Mouse (Mus musculus) thymus, postnatal 0 days (tissue): ENCODE measurements around the gene Tpst2. TPM values are rescaled to one million over a fixed set of nuclear protein-coding genes. Genes with fewer than 3 reads are reported as not detected.

Source experiments
- DNase-seq: peaks from one replicate; pipeline ENCODE4 v3.0.0-alpha.2; 2015; ENCODE audit warnings: low spot score
- polyA plus RNA-seq: library from polyadenylated mRNA; unstranded; fragments of >200 nt; fragmentation: Nextera tagmentation; extraction: Ambion mirVana; gene quantifications from 2 replicates; pipeline ENCODE4 v1.2.1, GENCODE M21; 2015

The Tpst2 gene
- polyA plus RNA-seq, 1 experiment from 2014 or later = 44.6 TPM

DNA sequence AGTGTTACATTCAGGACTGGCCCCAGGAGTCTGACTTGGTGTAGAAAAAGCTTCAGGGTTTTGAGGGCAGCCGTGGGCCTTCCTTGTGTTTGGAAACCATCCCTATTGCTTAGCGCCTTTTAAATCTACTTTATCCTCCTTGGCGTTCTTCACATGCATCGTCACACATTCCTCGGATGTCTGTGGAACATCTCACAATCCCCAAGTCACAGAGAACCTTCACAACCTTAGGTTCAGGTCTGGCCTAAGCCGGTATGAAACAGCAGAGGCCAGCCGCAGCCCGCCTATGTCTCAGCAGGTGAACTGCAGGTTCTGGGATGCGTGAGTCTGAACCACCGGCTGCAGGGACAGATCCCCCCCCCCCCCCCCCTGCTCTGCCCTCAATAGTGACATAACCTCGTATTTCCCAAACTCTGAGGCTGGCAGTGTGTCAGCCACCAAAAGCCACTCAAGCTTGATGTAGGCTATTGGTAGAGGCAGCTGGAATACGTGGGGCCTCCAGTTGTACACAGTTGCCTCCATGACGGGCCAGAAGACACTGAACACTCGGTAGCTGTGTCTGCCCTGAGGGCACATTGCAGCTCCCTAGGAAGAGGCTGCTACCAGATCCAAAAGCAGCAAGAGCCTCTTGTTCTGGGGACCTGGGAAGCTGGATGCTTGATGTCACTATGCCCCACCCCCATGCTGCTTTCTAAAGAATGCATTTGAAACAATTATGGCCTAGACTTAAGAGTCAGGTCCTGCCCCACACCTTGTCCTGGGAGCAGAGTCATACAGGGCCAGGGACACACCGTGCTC, 4.6 kb downstream of the Tpst2 start:
- no peak for DNase-seq

DNA sequence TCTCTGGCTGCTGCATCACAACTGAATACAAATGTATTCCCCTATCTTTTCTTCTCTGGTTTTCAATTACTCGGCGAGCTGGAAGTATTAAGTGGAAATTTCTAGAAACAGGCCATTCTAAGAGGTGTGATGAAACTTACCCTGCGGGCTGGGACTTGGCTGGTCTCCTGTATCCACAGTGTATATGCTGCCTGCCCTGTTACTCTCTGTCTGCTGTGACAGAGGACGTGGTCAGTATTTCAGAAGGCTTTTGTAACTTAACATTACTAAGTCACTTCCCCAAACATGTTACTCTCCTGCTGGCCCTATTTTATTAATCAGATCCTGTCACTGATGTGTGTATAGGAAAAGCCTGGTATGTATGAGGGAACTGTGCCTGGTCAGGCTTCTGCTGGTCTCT, 5.2 kb downstream of the Tpst2 start:
- no peak for DNase-seq

DNA sequence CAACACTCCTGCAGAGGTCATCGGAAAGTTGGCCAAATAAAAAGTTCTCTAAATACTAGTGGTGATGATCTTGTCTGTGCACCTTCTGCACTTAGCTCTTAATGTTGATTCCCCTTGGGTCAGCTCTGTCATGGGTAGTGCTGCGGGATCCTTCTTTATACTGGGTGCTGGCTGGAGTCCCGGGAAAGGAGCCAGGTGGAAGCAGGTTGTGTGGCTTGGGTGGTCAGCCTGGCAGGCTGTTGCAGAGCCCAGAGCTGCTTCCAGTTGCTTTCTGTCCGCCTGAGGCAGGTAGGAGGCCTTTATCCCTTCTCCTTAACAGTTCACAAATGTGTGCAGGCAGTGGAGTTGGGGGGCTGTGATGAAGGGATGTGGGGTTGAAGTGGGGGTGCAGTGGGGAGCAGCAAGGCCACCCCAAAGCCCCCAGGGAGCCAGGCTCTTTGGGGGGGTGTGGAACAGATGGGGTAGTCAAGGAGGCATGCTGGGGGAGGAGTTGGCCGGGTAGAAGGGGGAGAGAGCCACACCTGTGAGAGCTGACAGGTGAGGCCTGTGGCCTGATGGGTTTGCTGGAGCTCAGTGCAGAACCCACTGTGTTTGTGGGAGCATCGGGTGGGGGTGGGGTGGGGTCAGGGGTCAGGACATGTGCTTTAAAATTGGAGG, 5.8 kb downstream of the Tpst2 start:
- DNase-seq = no peak

DNA sequence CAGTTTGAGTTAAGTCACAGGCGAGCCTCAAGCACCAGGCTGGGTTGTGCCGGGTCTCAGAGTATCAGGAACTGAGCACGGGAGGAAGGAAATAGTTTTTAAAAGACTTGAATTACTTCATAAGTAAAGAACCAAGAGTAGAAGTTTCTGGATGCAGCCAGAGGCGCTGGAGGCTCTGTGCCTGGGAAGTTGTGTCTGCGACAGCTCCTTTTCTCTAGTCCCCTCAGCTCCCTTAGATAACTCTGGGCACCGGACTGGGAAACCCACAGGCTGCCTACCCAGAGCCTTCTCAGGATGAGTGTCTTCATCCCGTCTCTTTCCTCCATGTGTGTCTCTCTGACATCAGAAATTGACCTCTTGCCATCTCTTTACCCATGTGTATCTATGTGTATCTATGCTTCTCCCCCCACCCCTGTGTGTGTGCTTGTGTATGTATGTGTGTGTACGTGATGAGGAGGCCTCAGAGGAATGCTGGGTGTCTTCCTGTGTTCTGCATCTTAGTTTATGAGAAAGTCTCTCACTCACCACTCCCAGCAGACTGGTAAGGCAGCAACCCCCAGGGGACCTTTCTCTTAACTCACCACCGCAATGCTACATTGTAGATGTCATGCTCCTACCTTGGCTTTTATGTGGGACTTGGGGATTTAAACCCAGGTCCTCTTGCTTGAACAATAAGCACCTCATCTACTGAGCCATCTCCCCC, 6.4 kb downstream of the Tpst2 start:
- DNase-seq = no peak

DNA sequence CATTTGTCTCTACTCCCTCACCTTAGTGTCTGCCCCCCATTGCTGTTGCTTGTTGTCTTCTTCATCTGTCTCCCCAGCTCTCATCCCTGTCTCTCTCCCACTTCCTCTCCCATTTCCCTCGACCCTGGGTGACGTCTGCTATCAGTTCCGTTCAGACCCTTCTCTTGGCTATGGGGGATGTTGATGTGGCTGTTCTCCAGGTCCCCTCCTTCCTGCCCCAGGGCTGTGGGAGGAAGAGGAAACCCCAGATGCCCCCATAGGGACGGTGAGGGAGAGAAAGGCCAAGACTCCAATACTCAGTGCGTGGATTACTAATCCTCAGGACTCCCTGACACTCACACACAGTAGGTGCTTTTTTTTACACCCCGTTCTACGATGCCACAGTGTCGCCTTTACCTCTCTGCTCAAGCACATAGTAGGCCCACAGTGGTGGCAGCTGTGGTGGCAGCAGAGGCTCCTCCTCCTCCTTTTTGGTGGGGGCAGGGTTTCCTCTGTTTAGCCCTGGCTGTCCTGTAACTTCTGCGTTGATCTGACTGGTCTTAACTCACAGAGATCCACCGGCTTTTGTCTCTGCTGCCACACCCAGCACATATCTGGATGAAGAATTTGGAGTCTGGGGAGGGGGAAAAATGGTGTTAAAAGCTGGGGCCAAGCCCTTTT, 7.2 kb downstream of the Tpst2 start:
- DNase-seq = no peak

DNA sequence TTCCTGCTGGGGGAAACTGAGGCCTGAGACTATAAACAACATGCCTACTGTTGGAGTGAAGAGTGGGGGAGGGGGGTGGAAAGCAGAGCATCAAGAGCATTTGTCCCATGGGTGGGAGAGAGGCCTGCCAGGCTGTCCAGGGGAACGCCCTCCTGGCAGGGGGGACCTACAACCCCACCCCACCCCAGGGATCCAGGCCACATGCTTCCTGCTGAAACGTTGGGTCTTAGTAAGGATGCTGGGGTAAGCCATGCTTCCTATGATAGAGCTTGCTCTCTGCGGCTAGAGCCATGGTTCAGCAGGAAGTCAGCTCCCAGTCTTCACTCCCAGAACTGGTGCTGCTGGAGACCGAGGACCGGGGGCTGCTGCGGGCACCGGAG, 7.7 kb downstream of the Tpst2 start:
- no peak for DNase-seq

DNA sequence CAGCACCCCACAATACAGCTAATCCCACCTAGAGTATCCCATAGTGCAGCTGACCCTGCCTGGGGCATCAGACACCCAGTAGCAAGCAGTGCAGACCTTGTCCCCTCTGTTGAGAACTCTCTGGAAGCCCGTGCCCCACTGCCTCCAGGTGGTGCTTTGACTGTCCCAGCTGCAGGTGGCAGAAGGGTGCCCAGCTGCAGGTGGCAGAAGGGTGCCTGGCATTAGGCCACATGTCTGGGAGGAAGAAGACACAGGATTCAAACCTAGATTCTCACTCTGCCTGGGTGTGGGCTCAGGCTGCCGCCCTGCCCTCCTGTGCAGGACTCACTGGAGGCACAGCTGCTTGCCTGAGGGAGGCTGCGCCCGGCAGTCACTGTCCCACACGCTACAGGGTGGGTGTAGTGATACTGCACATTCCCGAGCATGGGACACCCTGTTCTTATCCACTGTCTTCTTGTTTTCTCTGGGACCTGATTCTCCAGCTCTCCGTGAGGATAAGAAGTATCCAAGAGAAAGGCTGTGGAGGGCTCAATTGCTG, 9.1 kb downstream of the Tpst2 start:
- peak; percentile 79 for DNase-seq

DNA sequence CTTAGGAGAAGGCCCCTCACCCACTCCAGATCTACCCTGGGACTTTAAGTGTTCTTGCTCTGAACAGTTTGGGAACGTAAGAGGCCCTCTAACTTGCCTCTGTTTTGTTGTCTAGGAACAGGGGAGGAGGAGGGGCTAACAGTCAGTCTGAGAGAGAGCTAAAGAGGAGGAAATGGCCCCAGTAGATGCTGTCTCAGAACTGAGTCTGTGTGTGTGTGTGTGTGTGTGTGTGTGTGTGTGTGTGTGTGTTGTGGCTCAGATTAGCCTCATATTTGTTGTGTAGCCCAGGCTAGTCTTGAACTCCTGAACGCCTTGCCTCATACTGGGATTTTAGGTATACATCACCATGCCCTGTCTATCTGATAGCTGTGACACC, 10.1 kb downstream of the Tpst2 start:
- peak; percentile 54 for DNase-seq

DNA sequence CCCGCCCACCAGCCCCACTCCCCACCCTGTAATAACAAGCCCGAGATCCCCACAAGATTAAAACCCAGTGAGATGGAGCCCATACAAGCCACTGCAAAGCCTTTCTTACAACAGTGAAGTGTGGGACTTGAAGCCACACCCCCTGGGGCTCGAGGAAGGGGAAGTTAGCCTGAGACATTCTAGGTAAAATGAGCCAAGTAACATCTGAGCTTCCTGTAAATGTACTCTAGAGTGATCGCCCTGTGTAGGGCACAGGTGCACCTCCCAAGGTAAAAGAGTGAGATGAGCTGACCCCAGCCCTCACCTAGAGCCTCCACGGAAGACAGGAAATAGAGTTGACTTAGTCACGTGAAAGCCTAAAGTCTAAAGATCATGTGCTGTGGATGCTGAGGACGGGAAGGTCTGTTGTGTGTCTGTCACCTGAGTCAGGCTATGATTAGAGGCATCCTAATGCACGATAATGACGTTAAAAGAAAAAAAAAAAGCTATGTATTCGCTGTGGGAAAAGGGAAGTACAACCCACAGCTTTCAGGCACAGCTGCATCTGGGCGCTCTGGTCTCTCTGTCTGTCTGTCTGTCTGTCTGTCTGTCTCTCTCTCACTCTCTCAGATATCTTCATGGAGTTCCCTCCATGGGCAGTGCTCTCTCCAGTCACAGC, 10.6 kb downstream of the Tpst2 start:
- peak; percentile 70 for DNase-seq

DNA sequence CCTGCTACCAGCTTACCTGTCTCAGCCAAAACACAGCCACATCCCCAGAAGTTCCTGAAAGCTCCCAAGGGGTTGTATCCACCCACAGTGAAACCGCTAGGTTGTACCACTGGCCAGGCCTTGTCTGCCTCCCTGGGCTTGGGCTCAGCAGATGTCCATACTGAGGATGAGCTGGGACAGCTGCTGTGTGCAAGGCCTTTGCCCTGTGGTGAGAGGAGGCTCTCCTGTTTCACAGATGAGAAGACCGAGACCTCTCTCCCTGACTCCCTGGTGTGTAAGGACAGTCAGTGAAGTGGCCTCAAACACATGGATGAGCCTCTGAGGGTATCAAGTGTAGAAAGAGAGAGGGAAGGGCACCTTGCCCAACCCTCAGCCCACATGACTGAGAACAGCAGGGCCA, 11.2 kb downstream of the Tpst2 start:
- DNase-seq = no peak

DNA sequence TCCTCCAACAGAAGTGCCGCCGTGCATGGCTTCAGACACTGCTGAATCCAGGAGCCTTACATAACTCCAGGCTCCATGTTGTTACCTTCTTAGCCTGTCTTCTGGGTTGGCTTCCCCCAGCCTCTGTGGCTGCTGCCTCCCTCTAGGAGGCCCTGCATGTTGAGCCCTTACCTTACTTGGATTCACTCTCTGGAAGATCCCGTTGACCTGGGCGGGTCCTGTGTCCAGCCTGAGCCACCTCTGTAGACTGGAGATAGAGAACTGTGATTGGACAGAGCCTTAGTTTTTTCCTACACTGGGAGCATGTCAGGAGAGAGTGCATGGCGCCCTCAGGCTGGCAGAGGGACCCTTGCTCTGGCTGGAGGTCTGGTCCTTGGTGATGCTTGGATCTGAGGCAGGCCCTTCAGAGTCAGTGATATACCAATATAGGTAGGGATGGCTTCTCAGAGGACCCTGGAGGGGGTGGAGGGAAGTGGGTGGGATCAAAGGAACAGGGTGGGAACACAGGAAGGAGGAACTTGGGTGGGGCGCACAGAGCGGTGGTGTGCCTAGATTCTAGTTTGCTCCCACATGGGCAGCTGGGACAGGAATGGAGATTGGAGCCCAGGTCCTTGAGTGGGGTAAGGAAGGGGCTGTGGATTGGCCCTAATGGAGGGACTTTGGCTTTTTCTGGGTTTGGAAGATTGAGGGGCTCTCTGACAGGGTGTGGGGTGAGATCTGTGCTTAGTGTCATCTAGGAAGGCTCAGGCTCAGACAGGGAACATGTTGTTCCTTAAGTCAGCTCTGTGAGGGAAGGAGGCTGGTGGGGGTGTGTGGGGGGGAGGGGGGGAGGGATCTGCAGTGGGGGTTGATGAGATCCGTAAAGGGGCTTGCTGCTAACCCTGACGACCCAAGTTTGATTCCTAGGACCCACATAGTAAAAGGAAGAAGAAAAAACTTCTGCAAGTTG, 12.0 kb downstream of the Tpst2 start:
- no peak for DNase-seq

DNA sequence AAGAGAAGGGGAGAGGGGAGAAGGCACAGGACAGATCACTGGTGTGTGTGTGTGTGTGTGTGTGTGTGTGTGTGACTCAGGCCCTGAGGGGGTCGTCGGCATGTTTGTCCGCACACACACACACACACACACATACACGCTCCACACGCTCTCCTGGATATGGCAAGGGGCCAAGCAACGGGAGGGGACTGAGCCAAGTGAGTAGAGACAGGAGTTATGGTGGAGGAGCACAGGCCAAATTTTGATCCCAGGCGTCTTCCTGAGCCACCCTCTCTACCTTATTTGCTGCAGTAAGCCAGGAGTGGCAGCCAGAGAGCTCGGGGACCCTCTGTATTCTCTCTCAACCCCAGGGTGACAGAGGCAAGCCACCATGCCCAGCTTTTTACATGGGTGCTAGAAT, 12.7 kb downstream of the Tpst2 start:
- DNase-seq = no peak

DNA sequence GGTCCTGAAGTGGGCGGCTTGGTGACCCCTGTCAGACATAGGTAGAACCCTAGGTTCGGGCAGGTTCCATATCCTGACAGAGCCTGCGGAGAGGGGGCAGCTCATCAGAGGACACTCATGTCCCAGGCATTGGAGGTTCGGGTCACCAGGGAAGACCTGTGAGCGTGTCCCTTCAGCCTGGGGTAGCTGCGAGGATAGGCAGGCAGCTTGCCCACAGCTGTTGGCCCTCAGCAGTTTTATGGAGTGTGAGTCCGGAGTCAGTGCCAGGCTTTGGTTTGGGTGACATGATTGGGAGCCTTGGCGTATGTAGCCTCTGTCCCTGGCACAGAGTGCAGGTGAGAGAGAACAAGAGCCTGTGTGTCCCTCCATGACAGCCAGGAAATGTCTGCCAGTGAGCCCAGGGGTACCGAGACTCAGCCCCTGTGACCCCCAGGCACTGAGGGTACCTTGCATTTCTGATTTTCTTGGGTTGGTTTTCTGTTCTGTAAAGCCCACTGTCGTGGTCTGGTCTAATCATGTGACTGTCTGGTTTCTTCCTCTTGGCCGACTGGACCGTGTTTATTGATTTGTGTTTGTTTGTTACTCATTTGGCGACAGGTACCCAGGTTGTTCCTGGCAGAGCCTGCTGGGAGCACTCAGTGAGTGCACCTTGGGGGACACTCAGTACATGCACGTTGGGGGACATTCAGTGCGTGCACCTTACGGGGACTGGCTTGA, 13.5 kb downstream of the Tpst2 start:
- no peak for DNase-seq

DNA sequence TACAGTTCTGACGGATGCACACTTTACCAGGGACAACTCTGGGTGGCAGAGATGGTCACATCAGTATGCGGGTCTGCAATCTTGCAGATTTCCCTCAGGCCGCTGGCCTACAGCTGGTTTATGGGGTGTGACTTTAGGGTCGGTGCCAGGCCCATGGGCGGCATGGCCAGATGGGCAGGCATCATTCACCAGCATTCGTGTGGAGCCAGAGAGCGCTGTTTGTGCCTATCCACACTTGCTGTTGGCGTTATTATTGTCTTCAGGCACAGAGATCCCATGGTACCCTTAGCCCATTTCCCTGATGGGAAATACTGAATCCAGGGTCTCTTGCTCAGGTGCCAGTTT, 14.0 kb downstream of the Tpst2 start:
- DNase-seq = no peak

DNA sequence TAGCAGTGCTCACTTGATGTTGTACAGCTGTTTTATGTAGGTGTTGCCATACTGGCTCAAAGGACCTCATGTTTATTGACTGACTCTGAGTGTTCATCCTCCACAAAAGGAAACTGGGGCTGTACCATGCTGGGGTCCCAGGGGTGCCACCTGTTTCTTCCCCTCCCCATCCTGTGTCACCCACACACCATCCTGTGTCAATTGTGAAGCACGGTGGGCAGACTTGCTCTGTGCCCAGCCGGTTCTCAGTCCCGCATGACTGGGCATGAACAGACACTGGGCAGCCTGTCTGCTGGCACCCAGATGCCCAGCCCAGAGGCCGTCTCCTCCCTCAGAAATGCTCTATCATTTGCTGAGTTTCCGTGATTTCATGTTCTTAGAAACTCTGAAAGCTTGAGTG, 15.4 kb downstream of the Tpst2 start:
- DNase-seq = peak; percentile 52

DNA sequence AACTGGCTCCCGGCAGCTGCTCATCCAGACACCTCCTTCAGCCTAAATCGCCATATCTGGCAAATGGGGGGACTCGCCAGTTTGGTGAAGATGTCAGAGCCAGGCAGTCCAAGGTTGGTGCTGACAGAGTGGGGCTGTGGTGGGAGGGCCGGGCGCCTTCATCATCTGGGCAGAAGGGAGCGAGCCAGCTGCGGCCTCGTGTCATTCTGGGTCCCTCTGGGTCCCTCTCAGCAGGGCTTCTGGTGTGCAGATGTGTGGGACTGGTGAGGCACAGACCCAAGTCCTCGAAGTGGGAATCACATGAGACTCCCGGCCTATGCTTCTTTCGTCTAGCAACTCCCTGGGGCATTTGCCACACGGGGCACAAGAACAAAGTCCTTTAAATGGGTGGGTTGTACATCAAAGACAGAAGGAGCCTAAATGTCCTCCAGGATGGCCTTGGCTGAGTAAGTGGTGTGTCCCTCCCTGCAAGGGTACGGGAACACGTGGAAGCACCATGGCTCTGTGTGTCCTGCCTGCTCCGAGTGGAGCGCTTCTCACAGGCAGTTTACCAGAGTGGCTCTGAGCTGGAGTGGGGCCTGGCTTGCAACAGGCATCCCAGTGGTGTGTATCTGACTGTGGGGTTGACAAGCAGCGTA, 16.0 kb downstream of the Tpst2 start:
- DNase-seq = no peak

DNA sequence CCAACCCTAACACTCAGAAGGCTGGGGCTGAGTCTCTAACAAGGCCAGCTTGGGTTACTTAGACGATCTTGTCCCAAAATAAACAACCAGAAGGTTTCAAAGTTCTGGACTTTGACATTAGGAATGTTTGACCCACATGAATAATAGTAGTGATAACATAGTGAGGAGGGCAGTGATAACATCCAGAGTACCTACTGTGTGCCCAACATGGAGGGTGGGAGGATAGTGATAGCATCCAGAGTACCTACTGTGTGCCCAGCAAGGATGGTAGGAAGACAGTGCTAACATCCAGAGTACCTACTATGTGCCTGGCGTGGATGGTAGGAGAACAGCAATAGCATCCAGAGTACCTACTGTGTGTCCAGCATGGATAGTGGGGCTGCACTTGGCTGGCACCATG, 17.3 kb downstream of the Tpst2 start:
- DNase-seq = no peak

DNA sequence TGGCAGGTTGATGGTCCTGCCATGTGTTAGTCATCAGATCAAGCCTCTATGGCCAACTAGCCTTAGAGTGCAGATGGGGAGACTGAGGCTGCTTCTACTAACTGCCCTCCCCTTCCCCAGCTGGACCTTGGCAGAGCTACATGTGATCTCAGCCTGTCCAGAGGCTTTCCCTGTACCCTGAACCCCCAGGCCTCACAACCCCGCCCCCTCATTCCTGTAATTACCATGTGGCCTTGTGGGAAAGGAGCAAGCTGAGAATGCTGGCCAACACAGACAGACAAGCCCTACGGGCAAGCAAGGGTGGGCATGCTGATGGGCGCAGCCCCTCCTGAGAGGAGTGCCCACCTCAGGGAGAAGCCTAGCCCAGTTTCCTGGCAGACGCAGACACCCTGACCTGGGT, 18.2 kb downstream of the Tpst2 start:
- DNase-seq = no peak

DNA sequence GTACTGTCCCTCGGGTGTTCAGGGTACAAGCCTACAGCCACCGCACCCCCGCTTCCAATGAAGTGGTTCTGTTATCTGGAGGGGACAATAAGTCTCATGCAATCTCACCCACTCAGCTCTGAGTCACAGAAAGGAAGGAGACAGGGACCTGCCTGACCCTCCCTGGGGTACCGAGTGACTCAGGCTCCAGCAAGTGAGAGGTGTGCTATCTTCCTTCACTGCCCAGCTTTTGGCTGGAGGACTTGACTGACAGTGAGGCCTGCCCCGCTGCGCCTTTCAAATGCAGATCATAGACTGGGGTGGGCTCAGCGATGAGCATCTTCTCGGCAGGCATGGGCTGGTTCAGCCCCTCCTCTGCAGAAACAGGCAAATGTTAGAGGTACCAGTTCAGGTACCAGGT, 18.7 kb downstream of the Tpst2 start:
- no peak for DNase-seq
